Mouse (Mus musculus) 3134 (cell line): Measurements from ENCODE around the gene Spata46.

Experiments
- DNase-seq: peaks from one replicate; pipeline ENCODE4 v3.0.0-alpha.2; 2011; ENCODE audit warnings: low spot score; ENCODE audit not compliant: insufficient read length; ENCODE audit errors: extremely low read depth

The Spata46 gene

GRCm38 (mm10) chr1:170308503-170308902, at the start of gene Spata46:
Gene Spata46 (plus strand): TSS chr1:170308803.
- DNase-seq = no peak

- DNase-seq = no peak
Observed at GRCm38 (mm10) chr1:170270281-170270680, 38.3 kb upstream of the Spata46 start.

GRCm38 (mm10) chr1:170270696-170271095, 37.9 kb upstream of the Spata46 start:
- DNase-seq = no peak

GRCm38 (mm10) chr1:170273252-170273651, 35.4 kb upstream of the Spata46 start:
- no peak for DNase-seq

- DNase-seq = peak; percentile 51
Observed at GRCm38 (mm10) chr1:170277016-170277415, 31.6 kb upstream of the Spata46 start, which contains the start of gene Sh2d1b1. Gene Sh2d1b1 (plus strand): TSS chr1:170277320.

- DNase-seq = no peak
Observed at GRCm38 (mm10) chr1:170282415-170283129, 26.0 kb upstream of the Spata46 start.

GRCm38 (mm10) chr1:170292239-170292951, 16.2 kb upstream of the Spata46 start:
- DNase-seq = no peak

GRCm38 (mm10) chr1:170293257-170293656, 15.3 kb upstream of the Spata46 start:
- no peak for DNase-seq

- no peak for DNase-seq
Observed at GRCm38 (mm10) chr1:170294786-170295570, 13.6 kb upstream of the Spata46 start.

- no peak for DNase-seq
Observed at GRCm38 (mm10) chr1:170299496-170299895, 9.1 kb upstream of the Spata46 start.

- no peak for DNase-seq
Observed at GRCm38 (mm10) chr1:170301686-170302085, 6.9 kb upstream of the Spata46 start.

- DNase-seq = no peak
Observed at GRCm38 (mm10) chr1:170302456-170302855, 6.1 kb upstream of the Spata46 start.

GRCm38 (mm10) chr1:170303103-170303502, 5.5 kb upstream of the Spata46 start:
- no peak for DNase-seq

GRCm38 (mm10) chr1:170305002-170305401, 3.6 kb upstream of the Spata46 start:
- DNase-seq = no peak

- no peak for DNase-seq
Observed at GRCm38 (mm10) chr1:170306232-170306631, 2.4 kb upstream of the Spata46 start, which contains the start of gene Gm7694. Gene Gm7694 (minus strand): TSS chr1:170306332.

- no peak for DNase-seq
Observed at GRCm38 (mm10) chr1:170311431-170311830, 2.8 kb downstream of the Spata46 start.

GRCm38 (mm10) chr1:170322046-170322445, 13.4 kb downstream of the Spata46 start:
- DNase-seq = no peak

- DNase-seq = no peak
Observed at GRCm38 (mm10) chr1:170323001-170323400, 14.4 kb downstream of the Spata46 start.

- DNase-seq = no peak
Observed at GRCm38 (mm10) chr1:170324312-170324711, 15.7 kb downstream of the Spata46 start.

- DNase-seq = no peak
Observed at GRCm38 (mm10) chr1:170325277-170325676, 16.7 kb downstream of the Spata46 start.

GRCm38 (mm10) chr1:170331926-170332325, 23.3 kb downstream of the Spata46 start:
- DNase-seq = no peak
